Mouse (Mus musculus) lung, postnatal 0 days (tissue): ENCODE measurements at regions not wholly inside any gene's neighbourhood (a gene's known extent, or its start where the extent isn't known, plus 50 kb on each side); places are given as distances from the start of the nearest gene placed in this dataset.
"Not testable (repeated sequence)": the region's sequence is repeated elsewhere in the genome, so short reads cannot be mapped to it uniquely, and the experiment has no call there.

Experiments used
- ATAC-seq: fragments of 200-750 bp; cut with Nextera tagmentation; 2 replicates; pipeline ENCODE4 v1.8.0; 2017; ENCODE audit warnings: moderate library complexity
- DNase-seq: peaks from one replicate; pipeline ENCODE4 v3.0.0-alpha.2; 2016; ENCODE audit warnings: low spot score
- H3K27ac ChIP-seq: fragments of 300-500 bp; sonication (generic); 2 replicates; pipeline ENCODE4 v1.5.1; 2014; ENCODE audit warnings: antibody characterized with exemption, mild to moderate bottlenecking, low read length, mixed read lengths
- H3K27me3 ChIP-seq: fragments of 300-500 bp; sonication (generic); replicated peaks from 2 replicates; pipeline ENCODE4 v1.6.1; 2014; ENCODE audit warnings: low read length, mixed read lengths; ENCODE audit not compliant: insufficient read depth
- H3K36me3 ChIP-seq: fragments of 300-500 bp; sonication (generic); 2 replicates; pipeline ENCODE4 v1.6.1; 2014; ENCODE audit warnings: low read length, mixed read lengths; ENCODE audit not compliant: insufficient read depth
- H3K4me1 ChIP-seq: fragments of 300-500 bp; sonication (generic); 2 replicates; pipeline ENCODE4 v1.6.1; 2014; ENCODE audit warnings: antibody characterized with exemption, low read depth, low read length, mixed read lengths; ENCODE audit not compliant: insufficient read depth
- H3K4me2 ChIP-seq: fragments of 300-500 bp; sonication (generic); replicated peaks from 2 replicates; pipeline ENCODE4 v1.6.1; 2014; ENCODE audit warnings: low read depth, mild to moderate bottlenecking, low read length, moderate library complexity, mixed read lengths
- H3K4me3 ChIP-seq: fragments of 300-500 bp; sonication (generic); 2 replicates; pipeline ENCODE4 v1.5.1; 2014; ENCODE audit warnings: low read depth, low read length
- H3K9ac ChIP-seq: fragments of 300-500 bp; sonication (generic); replicated peaks from 2 replicates; pipeline ENCODE4 v1.6.1; 2014; ENCODE audit warnings: low read depth, mild to moderate bottlenecking
- H3K9me3 ChIP-seq: fragments of 300-500 bp; sonication (generic); 2 replicates; pipeline ENCODE4 v1.6.1; 2016; ENCODE audit warnings: low read length, mixed read lengths
- CTCF ChIP-seq: IDR thresholded peaks from 2 replicates; pipeline ENCODE4 v1.5.1; 2016; ENCODE audit warnings: antibody characterized with exemption, mild to moderate bottlenecking
- EP300 ChIP-seq: IDR thresholded peaks from 2 replicates; pipeline ENCODE4 v1.6.1; 2016; ENCODE audit warnings: antibody characterized with exemption, mild to moderate bottlenecking, control low read depth
- WGBS: fragments of 180-500 bp; shearing (Covaris S2); extraction: QIAGEN DNeasy Blood & Tissue Kit; methylation state at CpG from one replicate; pipeline ENCODE4 v1.1.7; 2014; 5-methylcytosine and 5-hydroxymethylcytosine counted together

- Histone ChIP-seq H3K36me3 (no peaks in the 10 kb centered on the region), H3K4me3 (no peak overlapping the region), H3K27me3 (no peaks in the 10 kb centered on the region), H3K9me3 (no peaks in the 10 kb centered on the region), H3K27ac (no peak overlapping the region), H3K4me1 (no peaks in the 10 kb centered on the region), H3K4me2 (no peak overlapping the region), H3K9ac (no peak overlapping the region)
- ATAC-seq: no peak
- TF ChIP-seq CTCF (no peak), EP300 (no peak)
- no peak for DNase-seq
Observed at GRCm38 (mm10) chr16:12726043-12726442, 383.4 kb upstream of the Ercc4 start.

- peak; percentile 32 for TF ChIP-seq CTCF
- H3K27ac ChIP-seq, H3K4me3 ChIP-seq, H3K9ac ChIP-seq, H3K4me2 ChIP-seq, H3K4me1 ChIP-seq, H3K36me3 ChIP-seq, ATAC-seq, H3K9me3 ChIP-seq, H3K27me3 ChIP-seq: not testable (repeated sequence)
- peak; percentile 9 for DNase-seq
- 75% methylated on average over 2 of the region's 2 CpGs for whole genome bisulfite sequencing
Observed at GRCm38 (mm10) chr16:12730167-12730730, 379.2 kb upstream of the Ercc4 start.

GRCm38 (mm10) chr16:12731588-12731987 lies 377.9 kb upstream of the Ercc4 start:
- 49% methylated on average over 2 of the region's 2 CpGs for WGBS
- ATAC-seq (no peak), DNase-seq (no peak)
- no peak overlapping the region for H3K9ac ChIP-seq
- TF ChIP-seq EP300 (no peak), CTCF (no peak)
- no peak overlapping the region for H3K27ac ChIP-seq
- no peak overlapping the region for H3K4me3 ChIP-seq
- no peaks in the 10 kb centered on the region for H3K27me3 ChIP-seq
- H3K9me3 ChIP-seq: no peaks in the 10 kb centered on the region
- no peaks in the 10 kb centered on the region for H3K36me3 ChIP-seq
- H3K4me2 ChIP-seq: no peak overlapping the region
- no peaks in the 10 kb centered on the region for H3K4me1 ChIP-seq

- no peak overlapping the region for H3K4me2 ChIP-seq
- ATAC-seq (no peak), DNase-seq (no peak)
- no peak overlapping the region for H3K9ac ChIP-seq
- no peaks in the 10 kb centered on the region for H3K9me3 ChIP-seq
- H3K36me3 ChIP-seq: no peaks in the 10 kb centered on the region
- H3K4me1 ChIP-seq: no peaks in the 10 kb centered on the region
- H3K27ac ChIP-seq: no peak overlapping the region
- H3K4me3 ChIP-seq: no peak overlapping the region
- H3K27me3 ChIP-seq: no peaks in the 10 kb centered on the region
- TF ChIP-seq CTCF (no peak), EP300 (no peak)
Observed at GRCm38 (mm10) chr16:12742472-12742871, 367.0 kb upstream of the Ercc4 start.

GRCm38 (mm10) chr16:12753181-12753580 lies 356.3 kb upstream of the Ercc4 start:
- TF ChIP-seq CTCF: no peak
- TF ChIP-seq EP300: no peak
- Histone ChIP-seq H3K9me3 (no peaks in the 10 kb centered on the region), H3K4me2 (no peak overlapping the region), H3K27me3 (no peaks in the 10 kb centered on the region), H3K4me1 (no peaks in the 10 kb centered on the region), H3K27ac (no peak overlapping the region), H3K4me3 (no peak overlapping the region), H3K9ac (no peak overlapping the region), H3K36me3 (no peaks in the 10 kb centered on the region)
- ATAC-seq: no peak
- DNase-seq: no peak
- 87% methylated on average over 3 of the region's 3 CpGs for WGBS

- TF ChIP-seq EP300: no peak
- TF ChIP-seq CTCF: no peak
- no peaks in the 10 kb centered on the region for H3K4me1 ChIP-seq
- DNase-seq (no peak), ATAC-seq (no peak)
- no peak overlapping the region for H3K4me2 ChIP-seq
- H3K27ac ChIP-seq: no peak overlapping the region
- H3K9ac ChIP-seq: no peak overlapping the region
- no peaks in the 10 kb centered on the region for H3K27me3 ChIP-seq
- no peaks in the 10 kb centered on the region for H3K36me3 ChIP-seq
- no peak overlapping the region for H3K4me3 ChIP-seq
- H3K9me3 ChIP-seq: no peaks in the 10 kb centered on the region
Observed at GRCm38 (mm10) chr16:12754361-12754760, 355.1 kb upstream of the Ercc4 start.

- Histone ChIP-seq H3K9me3 (no peaks in the 10 kb centered on the region), H3K4me3 (no peak overlapping the region), H3K9ac (no peak overlapping the region), H3K4me2 (no peak overlapping the region), H3K36me3 (no peaks in the 10 kb centered on the region), H3K27me3 (no peaks in the 10 kb centered on the region), H3K4me1 (no peaks in the 10 kb centered on the region), H3K27ac (no peak overlapping the region)
- no peak for ATAC-seq
- DNase-seq: no peak
- no peak for TF ChIP-seq EP300
- peak; percentile 43 for TF ChIP-seq CTCF
- 78% methylated on average over 4 of the region's 4 CpGs for WGBS
Observed at GRCm38 (mm10) chr16:12758594-12758993, 350.9 kb upstream of the Ercc4 start.
